Mouse (Mus musculus) bone marrow macrophage, adult 2 months (primary cell): ENCODE data around the gene Slc35f4.

Experiments
- CTCF ChIP-seq: IDR thresholded peaks from 2 replicates; pipeline ENCODE4 v1.5.1; 2012; ENCODE audit warnings: low read depth, mild to moderate bottlenecking, low read length, moderate library complexity
- POLR2A ChIP-seq: IDR thresholded peaks from 2 replicates; pipeline ENCODE4 v1.6.1; 2012; ENCODE audit warnings: mild to moderate bottlenecking, low read depth, low read length, borderline replicate concordance

GRCm38 (mm10) chr14:49309670-49310069, 216.2 kb downstream of the Slc35f4 start:
- TF ChIP-seq CTCF (no peak), POLR2A (no peak)
